34 mouse cellular contexts compared by ENCODE assay signal in the genomic region with DNA sequence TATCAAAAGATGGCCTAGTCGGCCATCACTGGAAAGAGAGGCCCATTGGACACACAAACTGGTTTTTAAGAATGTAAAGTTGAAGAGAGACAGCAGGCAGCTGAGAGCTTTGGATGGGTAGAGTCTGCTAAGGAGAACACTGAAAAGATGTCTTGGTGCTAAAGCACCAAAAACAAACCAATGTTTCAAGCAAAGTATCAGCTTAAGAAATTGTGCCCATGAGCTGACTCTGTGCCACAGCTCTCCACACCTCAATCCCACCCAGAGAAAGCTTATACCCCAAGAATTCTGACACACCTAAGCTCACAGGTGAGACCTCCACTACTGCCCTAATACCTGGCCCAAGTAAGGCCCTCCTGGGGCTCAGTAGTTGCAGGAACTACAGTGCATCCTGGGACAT.
"Had no signal": no experiment of that assay in that cellular context is flagged by ENCODE, and none has a peak within 500 bp of the region (broad histone marks: within the 10 kb centered on the region; RNA-seq: fewer than 3 reads in every experiment).

No protein-coding gene starts in this region.

- H3K4me2 ChIP-seq: heart, embryonic 11.5 days; heart, embryonic 12.5 days; heart, embryonic 13.5 days; heart, embryonic 15.5 days; hindbrain, embryonic 12.5 days; hindbrain, embryonic 13.5 days; hindbrain, embryonic 14.5 days; hindbrain, embryonic 15.5 days; intestine, embryonic 15.5 days; kidney, embryonic 15.5 days had no signal

- H3K36me3 ChIP-seq: heart, embryonic 10.5 days; heart, embryonic 12.5 days; heart, embryonic 13.5 days; heart, embryonic 15.5 days; hindbrain, embryonic 10.5 days; hindbrain, embryonic 12.5 days; hindbrain, embryonic 13.5 days; hindbrain, embryonic 15.5 days; intestine, embryonic 15.5 days; kidney, embryonic 15.5 days had no signal

- H3K4me3 ChIP-seq: heart, embryonic 10.5 days; heart, embryonic 12.5 days; heart, embryonic 13.5 days; heart, embryonic 15.5 days; hindbrain, embryonic 10.5 days; hindbrain, embryonic 12.5 days; hindbrain, embryonic 13.5 days; hindbrain, embryonic 15.5 days; intestine, embryonic 15.5 days; kidney, embryonic 15.5 days; layer of hippocampus, adult 2 months had no signal

- H3K27ac ChIP-seq: heart, embryonic 10.5 days; heart, embryonic 13.5 days; heart, embryonic 15.5 days; hindbrain, embryonic 10.5 days; hindbrain, embryonic 12.5 days; hindbrain, embryonic 13.5 days; hindbrain, embryonic 14.5 days; hindbrain, embryonic 15.5 days; hindbrain, postnatal 0 days; intestine, embryonic 15.5 days; kidney, embryonic 15.5 days; kidney, postnatal 0 days; layer of hippocampus, adult 2 months had no signal

- H3K9me3 ChIP-seq: heart, embryonic 10.5 days; heart, embryonic 12.5 days; heart, embryonic 13.5 days; heart, embryonic 15.5 days; hindbrain, embryonic 10.5 days; hindbrain, embryonic 12.5 days; hindbrain, embryonic 13.5 days; hindbrain, embryonic 15.5 days; intestine, embryonic 15.5 days; kidney, embryonic 15.5 days had no signal

- DNase-seq: heart, postnatal 10 days; heart, postnatal 14 days; heart, postnatal 36 days; kidney, adult 11 months; kidney, adult 18-20 months; kidney, adult 2 months; kidney, adult 8-10 months; kidney, adult 9 months; kidney, postnatal 10 days; kidney, postnatal 14 days; kidney, postnatal 25 days; kidney, postnatal 36 days; kidney, postnatal 4 days; layer of hippocampus, adult 9-11 months; layer of hippocampus, postnatal 36 days had no signal

- H3K4me1 ChIP-seq: heart, embryonic 10.5 days; heart, embryonic 12.5 days; heart, embryonic 13.5 days; heart, embryonic 15.5 days; hindbrain, embryonic 10.5 days; hindbrain, embryonic 12.5 days; hindbrain, embryonic 13.5 days; hindbrain, embryonic 15.5 days; intestine, embryonic 15.5 days; kidney, embryonic 15.5 days had no signal

- H3K9ac ChIP-seq: heart, embryonic 12.5 days; heart, embryonic 13.5 days; heart, embryonic 15.5 days; hindbrain, embryonic 12.5 days; hindbrain, embryonic 13.5 days; hindbrain, embryonic 14.5 days; hindbrain, embryonic 15.5 days; intestine, embryonic 15.5 days; kidney, embryonic 15.5 days had no signal

- ATAC-seq: hindbrain, embryonic 16.5 days; hindbrain, postnatal 0 days; inflammation-experienced regulatory T-cells, adult 6 months; intestine, embryonic 15.5 days; intestine, embryonic 16.5 days; intestine, postnatal 0 days had no signal

- H3K27me3 ChIP-seq: heart, embryonic 12.5 days; heart, embryonic 13.5 days; heart, embryonic 15.5 days; hindbrain, embryonic 12.5 days; hindbrain, embryonic 13.5 days; hindbrain, embryonic 15.5 days; intestine, embryonic 15.5 days; kidney, embryonic 15.5 days had no signal
